Mouse (Mus musculus) E14TG2a.4 (cell line): ENCODE results near the gene Olfr223.

Experiments
- CTCF ChIP-seq: conservative IDR thresholded peaks from 2 replicates; pipeline ENCODE4 v1.5.1; 2014; ENCODE audit warnings: low read length
- POU5F1 ChIP-seq: IDR thresholded peaks from 2 replicates; pipeline ENCODE4 v1.6.1; 2014; ENCODE audit warnings: low read length, borderline replicate concordance

DNA sequence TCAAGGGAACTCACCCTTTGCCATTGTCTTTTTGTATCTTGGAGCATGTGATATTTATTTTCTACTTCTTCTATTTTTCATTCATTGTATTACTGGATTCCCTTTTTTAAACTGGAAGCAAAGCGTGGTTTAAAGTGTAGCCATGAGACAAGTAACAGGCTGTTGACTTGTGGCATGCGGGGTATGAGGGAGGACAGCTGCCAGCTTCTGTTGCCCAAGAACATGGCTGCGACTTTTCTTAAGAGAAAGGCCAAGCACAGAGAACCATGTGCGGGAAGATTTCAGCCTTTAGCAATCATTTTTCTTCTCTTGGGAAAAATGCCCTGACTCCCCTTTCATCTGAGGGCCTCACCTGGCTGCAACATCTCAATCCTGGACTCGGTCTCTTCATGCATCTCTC, 18.6 kb upstream of the Olfr223 start:
- TF ChIP-seq CTCF (no peak), POU5F1 (no peak)
